Mouse (Mus musculus) kidney, embryonic 15.5 days (tissue): ENCODE measurements around the gene Cep290. TPM values are rescaled to one million over a fixed set of nuclear protein-coding genes. Genes with fewer than 3 reads are reported as not detected.

Experiments
- ATAC-seq: fragments of 200-750 bp; cut with Nextera tagmentation; replicated peaks from 2 replicates; pipeline ENCODE4 v1.8.0; 2017; ENCODE audit warnings: moderate TSS enrichment; ENCODE audit not compliant: low FRiP score
- H3K27ac ChIP-seq: fragments of 300-500 bp; sonication (generic); 2 replicates; pipeline ENCODE4 v1.5.1; 2015; ENCODE audit warnings: mild to moderate bottlenecking, inconsistent platforms
- H3K27me3 ChIP-seq: fragments of 300-500 bp; sonication (generic); 2 replicates; pipeline ENCODE4 v1.6.1; 2015; ENCODE audit warnings: inconsistent platforms
- H3K36me3 ChIP-seq: fragments of 300-500 bp; sonication (generic); 2 replicates; pipeline ENCODE4 v1.6.1; 2015; ENCODE audit warnings: inconsistent platforms
- H3K4me1 ChIP-seq: fragments of 300-500 bp; sonication (generic); 2 replicates; pipeline ENCODE4 v1.6.1; 2015; ENCODE audit warnings: inconsistent platforms
- H3K4me2 ChIP-seq: fragments of 300-500 bp; sonication (generic); 2 replicates; pipeline ENCODE4 v1.6.1; 2015; ENCODE audit warnings: moderate library complexity, mild to moderate bottlenecking, inconsistent platforms
- H3K4me3 ChIP-seq: fragments of 300-500 bp; sonication (generic); replicated peaks from 2 replicates; pipeline ENCODE4 v1.5.1; 2015; ENCODE audit warnings: mild to moderate bottlenecking, inconsistent platforms
- H3K9ac ChIP-seq: fragments of 300-500 bp; sonication (generic); 2 replicates; pipeline ENCODE4 v1.6.1; 2015; ENCODE audit warnings: mild to moderate bottlenecking, inconsistent platforms
- H3K9me3 ChIP-seq: fragments of 300-500 bp; sonication (generic); replicated peaks from 2 replicates; pipeline ENCODE4 v1.6.1; 2016; ENCODE audit warnings: inconsistent platforms
- WGBS: fragments of 180-500 bp; shearing (Covaris S2); methylation state at CpG from one replicate; pipeline ENCODE4 v1.1.7; 2015; ENCODE audit warnings: mixed read lengths; 5-methylcytosine and 5-hydroxymethylcytosine counted together
- polyA plus RNA-seq: library from polyadenylated mRNA; unstranded; fragments of >200 nt; fragmentation: Nextera tagmentation; extraction: Ambion mirVana; gene quantifications from 2 replicates; pipeline ENCODE4 v1.2.1, GENCODE M21; 2015

Cep290 gene
- polyA plus RNA-seq, result 5.5 and 5.7 TPM in 2 replicates

GRCm38 (mm10) chr10:100487097-100487978, at the start of gene Cep290, which contains the start of gene Tmtc3:
Gene Cep290, plus strand, starts transcription at chr10:100487558.
Gene Tmtc3, minus strand, starts transcription at chr10:100487350.
- Histone ChIP-seq H3K9me3 (no peaks in the 10 kb centered on the region), H3K36me3 (no peaks in the 10 kb centered on the region), H3K4me3 (peak within 1 kb of the TSS; percentile 72), H3K27ac (peak within 1 kb of the TSS; percentile 84), H3K4me1 (peaks cover 6% of the 10 kb centered on the region), H3K4me2 (peak within 1 kb of the TSS; percentile 87), H3K9ac (peak within 1 kb of the TSS; percentile 69), H3K27me3 (no peaks in the 10 kb centered on the region)
- ATAC-seq, result peak; percentile 99
- under 1% methylated on average over 63 of the region's 63 CpGs for WGBS

GRCm38 (mm10) chr10:100449394-100449793, 38.0 kb upstream of the Cep290 start:
- Histone ChIP-seq H3K4me3 (no peak overlapping the region), H3K36me3 (peaks cover 42% of the 10 kb centered on the region), H3K4me2 (no peak overlapping the region), H3K27me3 (no peaks in the 10 kb centered on the region), H3K27ac (no peak overlapping the region), H3K9ac (no peak overlapping the region), H3K4me1 (no peaks in the 10 kb centered on the region), H3K9me3 (no peaks in the 10 kb centered on the region)
- no peak for ATAC-seq

- Histone ChIP-seq H3K9me3 (no peaks in the 10 kb centered on the region), H3K4me2 (no peak overlapping the region), H3K4me3 (no peak overlapping the region), H3K36me3 (peaks cover 46% of the 10 kb centered on the region), H3K27ac (no peak overlapping the region), H3K4me1 (no peaks in the 10 kb centered on the region), H3K9ac (no peak overlapping the region), H3K27me3 (no peaks in the 10 kb centered on the region)
- ATAC-seq, result no peak
These were observed 26.8 kb upstream of the Cep290 start for GRCm38 (mm10) chr10:100460515-100460914.

- WGBS, result 44% methylated on average over 3 of the region's 3 CpGs
- no peak overlapping the region for H3K9ac ChIP-seq
- H3K4me2 ChIP-seq, result no peak overlapping the region
- H3K4me1 ChIP-seq, result no peaks in the 10 kb centered on the region
- H3K27me3 ChIP-seq, result no peaks in the 10 kb centered on the region
- no peaks in the 10 kb centered on the region for H3K9me3 ChIP-seq
- no peak overlapping the region for H3K4me3 ChIP-seq
- no peak overlapping the region for H3K27ac ChIP-seq
- no peak for ATAC-seq
- H3K36me3 ChIP-seq, result peaks cover 37% of the 10 kb centered on the region
These were observed 12.3 kb upstream of the Cep290 start for GRCm38 (mm10) chr10:100475040-100475439.

GRCm38 (mm10) chr10:100479538-100479937, 7.8 kb upstream of the Cep290 start:
- no peak overlapping the region for H3K4me3 ChIP-seq
- no peaks in the 10 kb centered on the region for H3K4me1 ChIP-seq
- H3K9me3 ChIP-seq, result no peaks in the 10 kb centered on the region
- H3K9ac ChIP-seq, result no peak overlapping the region
- H3K36me3 ChIP-seq, result peaks cover 20% of the 10 kb centered on the region
- no peak for ATAC-seq
- 81% methylated on average over 3 of the region's 3 CpGs for WGBS
- H3K27me3 ChIP-seq, result no peaks in the 10 kb centered on the region
- H3K4me2 ChIP-seq, result no peak overlapping the region
- no peak overlapping the region for H3K27ac ChIP-seq

GRCm38 (mm10) chr10:100486701-100487096, 659 bp upstream of the Cep290 start:
- under 1% methylated on average over 13 of the region's 13 CpGs for WGBS
- Histone ChIP-seq H3K36me3 (no peaks in the 10 kb centered on the region), H3K9ac (peak overlapping the region; percentile 69), H3K4me1 (peaks cover 6% of the 10 kb centered on the region), H3K27me3 (no peaks in the 10 kb centered on the region), H3K4me2 (peak overlapping the region; percentile 87), H3K4me3 (peak overlapping the region; percentile 72), H3K9me3 (no peaks in the 10 kb centered on the region), H3K27ac (peak overlapping the region; percentile 84)
- ATAC-seq, result peak; percentile 38; the same call in 1 of the 2 replicates

GRCm38 (mm10) chr10:100491916-100492315, 4.6 kb downstream of the Cep290 start:
- H3K27me3 ChIP-seq, result no peaks in the 10 kb centered on the region
- H3K4me1 ChIP-seq, result peaks cover 4% of the 10 kb centered on the region
- H3K9me3 ChIP-seq, result no peaks in the 10 kb centered on the region
- H3K9ac ChIP-seq, result no peak overlapping the region
- no peak for ATAC-seq
- no peak overlapping the region for H3K4me3 ChIP-seq
- peaks cover 18% of the 10 kb centered on the region for H3K36me3 ChIP-seq
- H3K27ac ChIP-seq, result no peak overlapping the region
- H3K4me2 ChIP-seq, result no peak overlapping the region
- WGBS, result 94% methylated on average over 7 of the region's 7 CpGs

GRCm38 (mm10) chr10:100498309-100498708, 11.0 kb downstream of the Cep290 start:
- peaks cover 41% of the 10 kb centered on the region for H3K36me3 ChIP-seq
- WGBS, result 85% methylated on average over 3 of the region's 3 CpGs
- no peak overlapping the region for H3K4me3 ChIP-seq
- H3K9me3 ChIP-seq, result no peaks in the 10 kb centered on the region
- no peak overlapping the region for H3K9ac ChIP-seq
- H3K27me3 ChIP-seq, result no peaks in the 10 kb centered on the region
- no peak overlapping the region for H3K4me2 ChIP-seq
- H3K27ac ChIP-seq, result no peak overlapping the region
- H3K4me1 ChIP-seq, result no peaks in the 10 kb centered on the region
- ATAC-seq, result no peak

GRCm38 (mm10) chr10:100508170-100508569, 20.8 kb downstream of the Cep290 start:
- H3K9ac ChIP-seq, result no peak overlapping the region
- no peaks in the 10 kb centered on the region for H3K27me3 ChIP-seq
- H3K4me2 ChIP-seq, result no peak overlapping the region
- no peaks in the 10 kb centered on the region for H3K9me3 ChIP-seq
- no peak for ATAC-seq
- H3K36me3 ChIP-seq, result peaks cover 22% of the 10 kb centered on the region
- 85% methylated on average over 1 of the region's 1 CpGs for WGBS
- no peak overlapping the region for H3K4me3 ChIP-seq
- H3K27ac ChIP-seq, result no peak overlapping the region
- no peaks in the 10 kb centered on the region for H3K4me1 ChIP-seq

GRCm38 (mm10) chr10:100521617-100522016, 34.3 kb downstream of the Cep290 start:
- Histone ChIP-seq H3K9me3 (no peaks in the 10 kb centered on the region), H3K4me2 (no peak overlapping the region), H3K27me3 (no peaks in the 10 kb centered on the region), H3K27ac (no peak overlapping the region), H3K4me1 (no peaks in the 10 kb centered on the region), H3K36me3 (peaks cover 21% of the 10 kb centered on the region), H3K9ac (no peak overlapping the region), H3K4me3 (no peak overlapping the region)
- no peak for ATAC-seq
- WGBS, result 73% methylated on average over 4 of the region's 4 CpGs

- H3K4me1 ChIP-seq, result no peaks in the 10 kb centered on the region
- H3K4me2 ChIP-seq, result no peak overlapping the region
- H3K36me3 ChIP-seq, result peaks cover 21% of the 10 kb centered on the region
- ATAC-seq, result no peak
- H3K27me3 ChIP-seq, result no peaks in the 10 kb centered on the region
- 92% methylated on average over 9 of the region's 9 CpGs for WGBS
- no peaks in the 10 kb centered on the region for H3K9me3 ChIP-seq
- no peak overlapping the region for H3K27ac ChIP-seq
- no peak overlapping the region for H3K9ac ChIP-seq
- H3K4me3 ChIP-seq, result no peak overlapping the region
These were observed 35.0 kb downstream of the Cep290 start for GRCm38 (mm10) chr10:100522330-100522729.

GRCm38 (mm10) chr10:100524499-100525390, 37.4 kb downstream of the Cep290 start:
- no peaks in the 10 kb centered on the region for H3K27me3 ChIP-seq
- no peak for ATAC-seq
- no peak overlapping the region for H3K4me2 ChIP-seq
- H3K4me1 ChIP-seq, result no peaks in the 10 kb centered on the region
- no peak overlapping the region for H3K9ac ChIP-seq
- WGBS, result 90% methylated on average over 9 of the region's 9 CpGs
- H3K9me3 ChIP-seq, result no peaks in the 10 kb centered on the region
- no peak overlapping the region for H3K4me3 ChIP-seq
- H3K27ac ChIP-seq, result no peak overlapping the region
- H3K36me3 ChIP-seq, result peaks cover 12% of the 10 kb centered on the region
